Mouse (Mus musculus) CH12.LX (cell line): ENCODE results near the gene Wdfy1. TPM values are rescaled to one million over a fixed set of nuclear protein-coding genes. Genes with fewer than 3 reads are reported as not detected.

Source experiments
- DNase-seq: peaks from one replicate; pipeline ENCODE4 v3.0.0-alpha.2; 2013; ENCODE audit errors: extremely low read depth
- H3K27ac ChIP-seq: 2 replicates; pipeline ENCODE4 v1.5.1; 2012; ENCODE audit warnings: low read depth, mild to moderate bottlenecking, control low read depth, moderate library complexity; ENCODE audit not compliant: insufficient read depth
- H3K27me3 ChIP-seq: replicated peaks from 2 replicates; pipeline ENCODE3; 2012; ENCODE audit warnings: inconsistent platforms
- H3K36me3 ChIP-seq, 2 experiments: replicated peaks in 1 of 2; 2 replicates each; pipeline versions ENCODE3 to v1.6.1; 2012; ENCODE audit warnings: inconsistent platforms in 1 of 2, low read length in 1 of 2, mild to moderate bottlenecking in 1 of 2, mixed read lengths in 1 of 2, moderate library complexity in 1 of 2; ENCODE audit not compliant: control insufficient read depth in 1 of 2, insufficient read depth in 1 of 2
- H3K4me1 ChIP-seq, 2 experiments: 2 replicates each; pipeline ENCODE4 v1.6.1; 2012; ENCODE audit warnings: inconsistent platforms in 1 of 2, moderate library complexity in 1 of 2; ENCODE audit not compliant: insufficient read depth in 2 of 2, control insufficient read depth in 1 of 2
- H3K4me2 ChIP-seq: 2 replicates; pipeline ENCODE4 v1.6.1; 2012; ENCODE audit warnings: low read depth, mild to moderate bottlenecking, control low read depth; ENCODE audit not compliant: poor library complexity, insufficient read depth, severe bottlenecking
- H3K4me3 ChIP-seq, 3 experiments: fragments of 150-350 bp in 1 of 3; sonication (generic) in 1 of 3; replicated peaks in 1 of 3; 2 replicates each; pipeline versions ENCODE3 to v1.5.1; 2011 to 2012; ENCODE audit warnings: low read depth in 2 of 3, low read length in 2 of 3, mild to moderate bottlenecking in 2 of 3, moderate library complexity in 2 of 3, control low read depth in 1 of 3, improper control_type of control experiment in 1 of 3, inconsistent platforms in 1 of 3, mixed read lengths in 1 of 3; ENCODE audit not compliant: poor library complexity in 1 of 3
- H3K79me2 ChIP-seq: replicated peaks from 2 replicates; pipeline ENCODE4 v1.6.1; 2012; ENCODE audit warnings: mild to moderate bottlenecking, moderate library complexity; ENCODE audit not compliant: control insufficient read depth, poor library complexity, insufficient read depth, severe bottlenecking; ENCODE audit errors: extremely low read depth
- H3K9ac ChIP-seq: 2 replicates; pipeline ENCODE4 v1.6.1; 2012; ENCODE audit warnings: low read depth, mild to moderate bottlenecking, control low read depth, moderate library complexity; ENCODE audit not compliant: insufficient read depth
- H3K9me3 ChIP-seq: replicated peaks from 2 replicates; pipeline ENCODE3; 2012; ENCODE audit warnings: low read length, inconsistent platforms, mixed read lengths
- BHLHE40 ChIP-seq: IDR thresholded peaks from 2 replicates; pipeline ENCODE4 v1.6.1; 2011; ENCODE audit warnings: mild to moderate bottlenecking, low read depth, low read length, improper control_type of control experiment
- CHD1 ChIP-seq: IDR thresholded peaks from 2 replicates; pipeline ENCODE4 v1.6.1; 2012; ENCODE audit warnings: low read depth, low read length, improper control_type of control experiment, inconsistent platforms
- CHD2 ChIP-seq: IDR thresholded peaks from 2 replicates; pipeline ENCODE4 v1.6.1; 2011; ENCODE audit warnings: low read length, improper control_type of control experiment
- E2F4 ChIP-seq: IDR thresholded peaks from 2 replicates; pipeline ENCODE4 v1.6.1; 2011; ENCODE audit warnings: low read depth, low read length, improper control_type of control experiment; ENCODE audit not compliant: insufficient replicate concordance
- ELF1 ChIP-seq: IDR thresholded peaks from 2 replicates; pipeline ENCODE4 v1.6.1; 2014; ENCODE audit warnings: low read depth, mild to moderate bottlenecking, inconsistent platforms, low read length, improper control_type of control experiment
- EP300 ChIP-seq: IDR thresholded peaks from 2 replicates; pipeline ENCODE4 v1.6.1; 2011; ENCODE audit warnings: low read length, improper control_type of control experiment
- ETS1 ChIP-seq: conservative IDR thresholded peaks from 2 replicates; pipeline ENCODE4 v1.6.1; 2012; ENCODE audit warnings: low read depth, mild to moderate bottlenecking, inconsistent platforms, low read length, improper control_type of control experiment, moderate library complexity
- GABPA ChIP-seq: IDR thresholded peaks from 2 replicates; pipeline ENCODE4 v1.6.1; 2012; ENCODE audit warnings: low read depth, low read length, improper control_type of control experiment, inconsistent platforms; ENCODE audit not compliant: insufficient replicate concordance
- IRF4 ChIP-seq: IDR thresholded peaks from 2 replicates; pipeline ENCODE4 v1.6.1; 2014; ENCODE audit warnings: low read depth, mild to moderate bottlenecking, inconsistent platforms, low read length, improper control_type of control experiment
- JUN ChIP-seq: IDR thresholded peaks from 2 replicates; pipeline ENCODE4 v1.6.1; 2011; ENCODE audit warnings: low read depth, mild to moderate bottlenecking, low read length, improper control_type of control experiment, moderate library complexity; ENCODE audit not compliant: insufficient read depth
- JUND ChIP-seq: conservative IDR thresholded peaks from 2 replicates; pipeline ENCODE4 v1.6.1; 2011; ENCODE audit warnings: low read depth, low read length, improper control_type of control experiment
- KAT2A ChIP-seq: IDR thresholded peaks from 2 replicates; pipeline ENCODE4 v1.6.1; 2012; ENCODE audit warnings: low read length, improper control_type of control experiment, inconsistent platforms; ENCODE audit not compliant: insufficient replicate concordance
- MAFK ChIP-seq: IDR thresholded peaks from 2 replicates; pipeline ENCODE4 v1.6.1; 2011; ENCODE audit warnings: low read length, improper control_type of control experiment; ENCODE audit not compliant: insufficient replicate concordance
- MAX ChIP-seq: IDR thresholded peaks from 2 replicates; pipeline ENCODE4 v1.6.1; 2011; ENCODE audit warnings: low read length, improper control_type of control experiment
- MAZ ChIP-seq: IDR thresholded peaks from 2 replicates; pipeline ENCODE4 v1.6.1; 2012; ENCODE audit warnings: low read depth, mild to moderate bottlenecking, inconsistent platforms, low read length, improper control_type of control experiment, moderate library complexity
- MEF2A ChIP-seq: IDR thresholded peaks from 2 replicates; pipeline ENCODE4 v1.6.1; 2014; ENCODE audit warnings: low read depth, mild to moderate bottlenecking, inconsistent platforms, low read length, improper control_type of control experiment, borderline replicate concordance
- MXI1 ChIP-seq: IDR thresholded peaks from 2 replicates; pipeline ENCODE4 v1.6.1; 2011; ENCODE audit warnings: mild to moderate bottlenecking, low read depth, low read length, improper control_type of control experiment
- MYC ChIP-seq: IDR thresholded peaks from 2 replicates; pipeline ENCODE4 v1.6.1; 2011; ENCODE audit warnings: low read depth, mild to moderate bottlenecking, improper control_type of control experiment, low read length
- NELFE ChIP-seq: IDR thresholded peaks from 2 replicates; pipeline ENCODE4 v1.6.1; 2011; ENCODE audit warnings: low read depth, low read length, improper control_type of control experiment
- NRF1 ChIP-seq: IDR thresholded peaks from 2 replicates; pipeline ENCODE4 v1.6.1; 2014; ENCODE audit warnings: low read depth, mild to moderate bottlenecking, inconsistent platforms, low read length, improper control_type of control experiment, moderate library complexity
- POLR2A ChIP-seq: IDR thresholded peaks from 2 replicates; pipeline ENCODE4 v1.6.1; 2011; ENCODE audit warnings: low read depth, mild to moderate bottlenecking, improper control_type of control experiment, low read length
- POLR2AphosphoS2 ChIP-seq: IDR thresholded peaks from 2 replicates; pipeline ENCODE4 v1.6.1; 2011; ENCODE audit warnings: low read depth, low read length, improper control_type of control experiment
- RAD21 ChIP-seq: IDR thresholded peaks from 2 replicates; pipeline ENCODE4 v1.6.1; 2011; ENCODE audit warnings: low read depth, mild to moderate bottlenecking, low read length, improper control_type of control experiment, moderate library complexity
- RCOR1 ChIP-seq: conservative IDR thresholded peaks from 2 replicates; pipeline ENCODE4 v1.6.1; 2012; ENCODE audit warnings: low read depth, mild to moderate bottlenecking, inconsistent platforms, low read length, improper control_type of control experiment
- SIN3A ChIP-seq: IDR thresholded peaks from 2 replicates; pipeline ENCODE4 v1.6.1; 2012; ENCODE audit warnings: low read length, improper control_type of control experiment, inconsistent platforms
- SMC3 ChIP-seq: IDR thresholded peaks from 2 replicates; pipeline ENCODE4 v1.6.1; 2011; ENCODE audit warnings: low read depth, low read length, improper control_type of control experiment
- TBP ChIP-seq: conservative IDR thresholded peaks from 2 replicates; pipeline ENCODE4 v1.6.1; 2011; ENCODE audit warnings: low read depth, low read length, improper control_type of control experiment
- TCF12 ChIP-seq: IDR thresholded peaks from 2 replicates; pipeline ENCODE4 v1.6.1; 2014; ENCODE audit warnings: low read depth, mild to moderate bottlenecking, inconsistent platforms, low read length, improper control_type of control experiment
- UBTF ChIP-seq: IDR thresholded peaks from 2 replicates; pipeline ENCODE4 v1.6.1; 2012; ENCODE audit warnings: low read depth, mild to moderate bottlenecking, inconsistent platforms, low read length, improper control_type of control experiment, moderate library complexity
- USF1 ChIP-seq: IDR thresholded peaks from 2 replicates; pipeline ENCODE4 v1.6.1; 2014; ENCODE audit warnings: low read depth, mild to moderate bottlenecking, inconsistent platforms, low read length, improper control_type of control experiment
- USF2 ChIP-seq: conservative IDR thresholded peaks from 2 replicates; pipeline ENCODE4 v1.6.1; 2011; ENCODE audit warnings: low read depth, low read length, improper control_type of control experiment
- ZC3H11A ChIP-seq: IDR thresholded peaks from 2 replicates; pipeline ENCODE4 v1.6.1; 2012; ENCODE audit warnings: low read depth, mild to moderate bottlenecking, inconsistent platforms, low read length, improper control_type of control experiment
- ZKSCAN1 ChIP-seq: IDR thresholded peaks from 2 replicates; pipeline ENCODE4 v1.6.1; 2012; ENCODE audit warnings: low read depth, inconsistent platforms, low read length, improper control_type of control experiment, borderline replicate concordance
- ZMIZ1 ChIP-seq: IDR thresholded peaks from 2 replicates; pipeline ENCODE4 v1.6.1; 2012; ENCODE audit warnings: low read depth, mild to moderate bottlenecking, inconsistent platforms, low read length, improper control_type of control experiment
- ZNF384 ChIP-seq: IDR thresholded peaks from 2 replicates; pipeline ENCODE4 v1.6.1; 2012; ENCODE audit warnings: low read depth, low read length, improper control_type of control experiment, inconsistent platforms
- dilution Hi-C: fragments of 300-500 bp; cut with MboI; formaldehyde crosslinking; loops from 2 replicates; pipeline ENCODE4 v1.14.3; 2020; ENCODE audit warnings: low sequenced_read_pairs; ENCODE audit not compliant: extremely low pct_unique_long_range_greater_than_20kb, extremely low pct_ligation_motif_present
- in situ Hi-C: fragments of 300-500 bp; cut with MboI; formaldehyde crosslinking; loops from 3 replicates; pipeline ENCODE4 v1.14.3; 2019; ENCODE audit warnings: low sequenced_read_pairs, low pct_ligation_motif_present, low pct_unique_long_range_greater_than_20kb, mixed read lengths
- polyA plus RNA-seq: library from polyadenylated mRNA; unstranded; fragments of >175 nt; gene quantifications from 2 replicates; pipeline ENCODE4 v1.2.1, GENCODE M21; 2012; ENCODE audit warnings: low read depth; ENCODE audit not compliant: insufficient read length
- total RNA-seq, 2 experiments: library from RNA; depleted of rRNA; stranded (reverse); fragments of 300-350 nt in 1 of 2; fragments of >200 nt in 1 of 2; gene quantifications; 2 replicates each; pipeline ENCODE4 v1.2.3; 2012 to 2014

Wdfy1 gene
- total and polyA plus RNA-seq, 3 experiments, result 56.3 to 86.3 (median 70.6) TPM

DNA sequence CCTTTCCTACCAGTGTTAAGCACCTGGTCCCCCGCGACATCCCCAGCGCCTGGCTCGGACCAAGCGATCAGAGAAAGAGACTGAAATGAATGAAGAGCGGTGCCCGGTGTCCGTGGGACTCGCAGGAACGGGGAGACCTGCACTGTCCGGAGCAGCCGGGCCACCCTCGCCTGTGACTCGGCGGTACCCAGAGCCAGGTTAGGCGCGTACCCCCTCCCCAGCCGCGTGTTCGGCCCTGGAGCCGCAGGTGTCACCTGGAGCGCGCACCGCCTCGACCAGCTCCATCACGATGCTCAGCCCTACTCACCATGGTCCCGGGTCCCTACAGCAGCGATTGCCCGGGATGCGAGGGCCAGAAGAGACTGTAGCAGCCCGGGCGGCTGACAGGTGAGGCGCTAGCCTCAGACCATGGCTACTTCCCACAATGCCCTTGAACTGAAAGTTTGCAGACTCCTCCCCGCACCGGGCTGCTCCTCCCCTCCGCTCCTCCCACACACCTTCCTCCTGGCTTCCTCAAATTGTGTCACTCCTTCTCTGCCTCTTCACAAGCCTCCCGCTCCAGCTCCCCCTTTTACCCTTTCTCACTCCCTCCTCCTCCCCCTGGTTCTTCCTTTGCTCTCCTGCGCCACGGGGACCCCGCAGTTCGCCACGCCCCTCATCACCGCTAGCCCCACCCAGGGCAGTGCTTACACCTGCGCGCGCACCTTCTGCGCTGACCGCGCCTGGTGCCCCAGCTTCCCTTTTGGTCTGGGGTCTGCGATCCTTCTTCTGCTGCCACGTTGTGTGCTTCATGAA, 104.2 kb downstream of the Wdfy1 start, which contains the start of gene Ap1s3 (continued):
- no peak for TF ChIP-seq SMC3
- TF ChIP-seq ZMIZ1, result peak; percentile 70
- no peak for TF ChIP-seq ELF1
- TF ChIP-seq POLR2AphosphoS2, result no peak
- TF ChIP-seq ZNF384, result no peak
- no peak for TF ChIP-seq BHLHE40
- TF ChIP-seq MYC, result no peak
- TF ChIP-seq CHD1, result 0 out of 2 replicates have a peak, but pooled peaks have one; percentile 35
- TF ChIP-seq, all 38 proteins: peak for 9

DNA sequence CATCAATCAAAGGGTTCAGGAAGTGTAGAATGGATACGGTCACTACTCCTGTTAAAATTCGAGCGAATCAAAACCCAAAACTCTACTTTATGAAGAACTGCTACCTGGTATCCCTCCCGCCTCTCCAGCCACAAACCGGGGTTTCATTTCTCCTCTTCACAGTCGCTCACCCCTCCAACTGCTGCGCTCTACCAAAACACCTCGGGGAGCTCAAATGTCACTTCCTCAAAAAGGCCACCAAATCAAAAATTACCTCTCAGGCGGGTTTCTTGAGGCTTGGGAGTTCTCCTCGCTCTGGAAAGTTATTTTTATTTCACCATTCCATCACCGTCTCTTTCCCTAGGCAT, 104.8 kb downstream of the Wdfy1 start:
- H3K36me3 ChIP-seq, result peaks cover 0 to 18% of the 10 kb centered on the region in 2 experiments
- in situ Hi-C loops (loop anchor here (5.0 kb wide), 1 partner anchor 34 kb away; no protein-coding TSS in a partner anchor), dilution Hi-C loops (no loop called here)
- H3K4me3 ChIP-seq, result peak overlapping the region; percentile 61 to 100 (median 99)
- H3K9me3 ChIP-seq, result no peaks in the 10 kb centered on the region
- H3K27me3 ChIP-seq, result no peaks in the 10 kb centered on the region
- H3K4me1 ChIP-seq, result peaks cover 4 to 37% of the 10 kb centered on the region in 2 experiments
- H3K79me2 ChIP-seq, result peaks cover 18% of the 10 kb centered on the region
- H3K27ac ChIP-seq, result no peak overlapping the region
- peak; percentile 82 for DNase-seq
- peak overlapping the region; percentile 62 for H3K9ac ChIP-seq
- H3K4me2 ChIP-seq, result peak overlapping the region; percentile 83
- no peak for TF ChIP-seq USF2
- TF ChIP-seq MEF2A, result no peak
- no peak for TF ChIP-seq KAT2A
- no peak for TF ChIP-seq ZMIZ1
- no peak for TF ChIP-seq TBP
- TF ChIP-seq ZNF384, result no peak
- no peak for TF ChIP-seq MAZ
- TF ChIP-seq MXI1, result no peak; the same call in 1 of the 2 replicates
- TF ChIP-seq JUND, result no peak
- no peak for TF ChIP-seq SIN3A
- 0 out of 2 replicates have a peak, but pooled peaks have one; percentile 27 for TF ChIP-seq BHLHE40
- no peak for TF ChIP-seq SMC3
- no peak for TF ChIP-seq RAD21
- no peak for TF ChIP-seq NRF1
- no peak for TF ChIP-seq GABPA
- TF ChIP-seq NELFE, result no peak
- no peak for TF ChIP-seq POLR2AphosphoS2
- TF ChIP-seq EP300, result peak; percentile 78
- TF ChIP-seq MYC, result no peak
- TF ChIP-seq CHD1, result no peak
- peak; percentile 88 for TF ChIP-seq IRF4
- TF ChIP-seq RCOR1, result 0 out of 2 replicates have a peak, but pooled peaks have one; percentile 21
- TF ChIP-seq MAFK, result no peak
- TF ChIP-seq POLR2A, result no peak
- no peak for TF ChIP-seq JUN
- no peak for TF ChIP-seq ZKSCAN1
- TF ChIP-seq E2F4, result peak; percentile 55; the same call in 1 of the 2 replicates
- 0 out of 2 replicates have a peak, but pooled peaks have one; percentile 8 for TF ChIP-seq ETS1
- TF ChIP-seq USF1, result no peak
- TF ChIP-seq CHD2, result no peak; the same call in 1 of the 2 replicates
- no peak for TF ChIP-seq ZC3H11A
- TF ChIP-seq TCF12, result no peak
- TF ChIP-seq MAX, result no peak
- no peak for TF ChIP-seq UBTF
